Mouse (Mus musculus): ENCODE data around the gene Eif3l. TPM values are rescaled to one million over a fixed set of nuclear protein-coding genes. Genes with fewer than 3 reads are reported as not detected.

Gene Eif3l
- polyA plus RNA-seq (2015; fragmentation: Nextera tagmentation; extraction: Ambion mirVana): 99.3 and 101 TPM in 2 replicates

- DNase-seq (ENCODE audit: low spot score): peak; percentile 94
- peak within 1 kb of the TSS; percentile 88 for H3K4me2 ChIP-seq (replicated peaks; ENCODE audit: low read depth, low read length)
Measured at GRCm38 (mm10) chr15:79074913-79075532, at the start of gene Eif3l. Gene Eif3l, plus strand, starts transcription at chr15:79075179.

GRCm38 (mm10) chr15:79025687-79026308, 49.2 kb upstream of the Eif3l start:
- H3K27ac ChIP-seq (ENCODE audit: low read length): no peak overlapping the region
- H3K9ac ChIP-seq (replicated peaks; ENCODE audit: low read depth): 0 out of 2 replicates have a peak overlapping the region, but pooled peaks have one; percentile 12
- DNase-seq (ENCODE audit: low spot score) (peak; percentile 16), ATAC-seq (no peak)
- H3K36me3 ChIP-seq (ENCODE audit: insufficient read depth, low read length): no peaks in the 10 kb centered on the region
- H3K9me3 ChIP-seq (ENCODE audit: low read length): no peaks in the 10 kb centered on the region
- no peak overlapping the region for H3K4me3 ChIP-seq (ENCODE audit: low read depth, low read length)
- H3K4me1 ChIP-seq (ENCODE audit: insufficient read depth, low read depth, low read length): peaks cover 7% of the 10 kb centered on the region; the same call in 1 of the 2 replicates
- peak overlapping the region; percentile 14; the same call in 1 of the 2 replicates for H3K4me2 ChIP-seq (replicated peaks; ENCODE audit: low read depth, low read length)
- no peaks in the 10 kb centered on the region for H3K27me3 ChIP-seq (replicated peaks; ENCODE audit: insufficient read depth, low read length)
- WGBS: 19% methylated on average over 16 of the region's 18 CpGs
- TF ChIP-seq EP300 (IDR thresholded peaks at IDR 0.05) (no peak), CTCF (IDR thresholded peaks at IDR 0.05) (no peak)

More at GRCm38 (mm10) chr15:79074913-79075532, at the start of gene Eif3l:
- H3K36me3 ChIP-seq (ENCODE audit: insufficient read depth, low read length): peaks cover 26% of the 10 kb centered on the region; the same call in 1 of the 2 replicates
- H3K4me3 ChIP-seq (ENCODE audit: low read depth, low read length): peak within 1 kb of the TSS; percentile 78
- H3K27ac ChIP-seq (ENCODE audit: low read length): peak within 1 kb of the TSS; percentile 83
- under 1% methylated on average over 43 of the region's 49 CpGs for WGBS
- peak within 1 kb of the TSS; percentile 89 for H3K9ac ChIP-seq (replicated peaks; ENCODE audit: low read depth)
- 0 out of 2 replicates have a peak, but pooled peaks cover 3% of the 10 kb centered on the region for H3K4me1 ChIP-seq (ENCODE audit: insufficient read depth, low read depth, low read length)
- no peaks in the 10 kb centered on the region for H3K9me3 ChIP-seq (ENCODE audit: low read length)
- ATAC-seq: peak; percentile 93
- no peaks in the 10 kb centered on the region for H3K27me3 ChIP-seq (replicated peaks; ENCODE audit: insufficient read depth, low read length)
- TF ChIP-seq CTCF (IDR thresholded peaks at IDR 0.05): peak; percentile 43; the same call in 1 of the 2 replicates
- peak; percentile 44; the same call in 1 of the 2 replicates for TF ChIP-seq EP300 (IDR thresholded peaks at IDR 0.05)

GRCm38 (mm10) chr15:79026511-79027290, 48.3 kb upstream of the Eif3l start:
- peak overlapping the region; percentile 97 for H3K4me2 ChIP-seq (replicated peaks; ENCODE audit: low read depth, low read length)
- no peak overlapping the region for H3K4me3 ChIP-seq (ENCODE audit: low read depth, low read length)
- 46% methylated on average over 14 of the region's 14 CpGs for WGBS
- no peak overlapping the region for H3K27ac ChIP-seq (ENCODE audit: low read length)
- H3K36me3 ChIP-seq (ENCODE audit: insufficient read depth, low read length): no peaks in the 10 kb centered on the region
- no peak for ATAC-seq
- no peaks in the 10 kb centered on the region for H3K27me3 ChIP-seq (replicated peaks; ENCODE audit: insufficient read depth, low read length)
- H3K9me3 ChIP-seq (ENCODE audit: low read length): no peaks in the 10 kb centered on the region
- no peak overlapping the region for H3K9ac ChIP-seq (replicated peaks; ENCODE audit: low read depth)
- H3K4me1 ChIP-seq (ENCODE audit: insufficient read depth, low read depth, low read length): peaks cover 11% of the 10 kb centered on the region; the same call in 1 of the 2 replicates
- TF ChIP-seq CTCF (IDR thresholded peaks at IDR 0.05) (no peak), EP300 (IDR thresholded peaks at IDR 0.05) (no peak)
- DNase-seq (ENCODE audit: low spot score): no peak

GRCm38 (mm10) chr15:79027291-79028205, 47.4 kb upstream of the Eif3l start:
- peak overlapping the region; percentile 97 for H3K4me2 ChIP-seq (replicated peaks; ENCODE audit: low read depth, low read length)
- H3K4me1 ChIP-seq (ENCODE audit: insufficient read depth, low read depth, low read length): peaks cover 11% of the 10 kb centered on the region; the same call in 1 of the 2 replicates
- DNase-seq (ENCODE audit: low spot score) (peak; percentile 44), ATAC-seq (peak; percentile 21)
- peak overlapping the region; percentile 98 for H3K27ac ChIP-seq (ENCODE audit: low read length)
- H3K36me3 ChIP-seq (ENCODE audit: insufficient read depth, low read length): no peaks in the 10 kb centered on the region
- H3K9ac ChIP-seq (replicated peaks; ENCODE audit: low read depth): peak overlapping the region; percentile 100
- TF ChIP-seq EP300 (IDR thresholded peaks at IDR 0.05): no peak
- TF ChIP-seq CTCF (IDR thresholded peaks at IDR 0.05): no peak
- peak overlapping the region; percentile 79 for H3K4me3 ChIP-seq (ENCODE audit: low read depth, low read length)
- 7% methylated on average over 31 of the region's 46 CpGs for WGBS
- no peaks in the 10 kb centered on the region for H3K27me3 ChIP-seq (replicated peaks; ENCODE audit: insufficient read depth, low read length)
- H3K9me3 ChIP-seq (ENCODE audit: low read length): no peaks in the 10 kb centered on the region

GRCm38 (mm10) chr15:79028237-79028738, 46.7 kb upstream of the Eif3l start, which contains the start of gene H1f0:
Gene H1f0, plus strand, starts transcription at chr15:79028450.
- peak; percentile 97 for DNase-seq (ENCODE audit: low spot score)
- 2% methylated on average over 41 of the region's 58 CpGs for WGBS
- Histone ChIP-seq H3K27me3 (replicated peaks; ENCODE audit: insufficient read depth, low read length) (no peaks in the 10 kb centered on the region), H3K27ac (ENCODE audit: low read length) (peak within 1 kb of the TSS; percentile 98), H3K9ac (replicated peaks; ENCODE audit: low read depth) (peak within 1 kb of the TSS; percentile 100), H3K9me3 (ENCODE audit: low read length) (no peaks in the 10 kb centered on the region), H3K36me3 (ENCODE audit: insufficient read depth, low read length) (no peaks in the 10 kb centered on the region), H3K4me2 (replicated peaks; ENCODE audit: low read depth, low read length) (peak within 1 kb of the TSS; percentile 97), H3K4me1 (ENCODE audit: insufficient read depth, low read depth, low read length) (peaks cover 11% of the 10 kb centered on the region; the same call in 1 of the 2 replicates), H3K4me3 (ENCODE audit: low read depth, low read length) (peak within 1 kb of the TSS; percentile 79)
- peak; percentile 87 for ATAC-seq
- TF ChIP-seq CTCF (IDR thresholded peaks at IDR 0.05) (no peak), EP300 (IDR thresholded peaks at IDR 0.05) (no peak)

Data from lung, postnatal 0 days (tissue).